ENCODE assay signal across 8 mouse cellular contexts in the genomic region with DNA sequence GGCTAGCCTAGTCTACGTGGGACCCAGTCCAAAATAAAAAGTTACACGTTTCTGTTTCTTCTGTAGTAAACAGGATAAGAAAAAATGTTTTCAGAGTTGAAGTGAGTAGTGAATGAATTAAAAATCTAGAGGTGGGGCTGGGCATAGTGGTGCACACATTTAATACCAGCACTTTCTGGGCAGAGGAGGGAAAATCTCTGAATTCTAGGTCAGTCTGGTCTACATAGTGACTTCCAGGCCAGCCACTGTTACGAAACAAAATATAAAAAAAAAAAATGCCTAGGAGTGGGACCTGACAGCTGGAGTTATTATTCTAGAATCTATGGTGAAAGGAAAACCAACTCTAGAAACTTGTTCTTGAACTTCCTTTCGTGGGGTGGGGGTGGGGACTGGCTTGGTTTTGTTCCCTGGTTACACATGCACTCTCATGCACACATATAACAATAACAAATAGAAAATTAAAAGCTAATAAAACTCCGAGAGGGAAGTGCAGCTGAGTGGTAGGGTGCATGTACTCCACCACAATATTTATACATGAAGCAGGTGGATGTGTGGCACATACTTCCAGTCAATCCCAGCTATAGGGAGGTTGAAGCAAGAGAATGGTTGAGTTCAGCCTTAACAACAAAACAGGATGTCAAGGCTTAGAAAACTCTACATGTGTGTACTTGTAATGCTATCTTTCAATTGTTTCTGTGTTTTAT. TPM values are rescaled to one million over a fixed set of nuclear protein-coding genes. Genes with fewer than 3 reads are reported as not detected.
DNase-seq lines count a peak whose midpoint lies in the region; ATAC-seq lines count a peak whose summit lies in the region.

No protein-coding gene starts in this region.

- no peaks in the 10 kb centered on the region for H3K9me3 ChIP-seq in kidney, embryonic 15.5 days (replicated peaks)
- H3K9me3 ChIP-seq in embryonic facial prominence, embryonic 11.5 days (replicated peaks; ENCODE audit: control insufficient read depth, low read length): no peaks in the 10 kb centered on the region
- H3K9me3 ChIP-seq in hindbrain, embryonic 16.5 days (ENCODE audit: control insufficient read depth, low read length): no peaks in the 10 kb centered on the region
- no peaks in the 10 kb centered on the region for H3K9me3 ChIP-seq in midbrain, embryonic 14.5 days (ENCODE audit: control insufficient read depth, low read length)

- intact Hi-C loops in left cerebral cortex, postnatal 4 days (cut with DNase I): no loop called here

- H3K27ac ChIP-seq in kidney, embryonic 15.5 days: 0 out of 2 replicates have a peak overlapping the region, but pooled peaks have one; percentile 87
- H3K27ac ChIP-seq in embryonic facial prominence, embryonic 11.5 days (replicated peaks; ENCODE audit: low read depth, low read length): no peak overlapping the region
- H3K27ac ChIP-seq in hindbrain, embryonic 16.5 days (ENCODE audit: low read depth, low read length): 0 out of 2 replicates have a peak overlapping the region, but pooled peaks have one; percentile 35
- 0 out of 2 replicates have a peak overlapping the region, but pooled peaks have one; percentile 74 for H3K27ac ChIP-seq in midbrain, embryonic 14.5 days (replicated peaks; ENCODE audit: low read depth, low read length)

- H3K4me2 ChIP-seq in kidney, embryonic 15.5 days: peak overlapping the region; percentile 76
- H3K4me2 ChIP-seq in embryonic facial prominence, embryonic 11.5 days (ENCODE audit: low read depth, low read length): peak overlapping the region; percentile 78
- H3K4me2 ChIP-seq in hindbrain, embryonic 16.5 days (ENCODE audit: low read length): peak overlapping the region; percentile 68
- peak overlapping the region; percentile 84 for H3K4me2 ChIP-seq in midbrain, embryonic 14.5 days (ENCODE audit: low read length)

- peaks cover 21% of the 10 kb centered on the region for H3K36me3 ChIP-seq in kidney, embryonic 15.5 days
- H3K36me3 ChIP-seq in embryonic facial prominence, embryonic 11.5 days (replicated peaks; ENCODE audit: control insufficient read depth, insufficient read depth, low read depth, low read length): no peaks in the 10 kb centered on the region; the same call in 1 of the 2 replicates
- no peaks in the 10 kb centered on the region; the same call in 1 of the 2 replicates for H3K36me3 ChIP-seq in hindbrain, embryonic 16.5 days (ENCODE audit: control insufficient read depth, insufficient read depth, low read length)
- peaks cover 4% of the 10 kb centered on the region; the same call in 1 of the 2 replicates for H3K36me3 ChIP-seq in midbrain, embryonic 14.5 days (ENCODE audit: control insufficient read depth, insufficient read depth, low read length)

- WGBS in kidney, embryonic 15.5 days: 52% methylated on average over 5 of the region's 5 CpGs
- WGBS in embryonic facial prominence, embryonic 11.5 days: 50% methylated on average over 5 of the region's 5 CpGs
- 55% methylated on average over 5 of the region's 5 CpGs for WGBS in hindbrain, embryonic 16.5 days
- 56% methylated on average over 5 of the region's 5 CpGs for WGBS in midbrain, embryonic 14.5 days

- no peak overlapping the region for H3K9ac ChIP-seq in kidney, embryonic 15.5 days
- no peak overlapping the region; the same call in 1 of the 2 replicates for H3K9ac ChIP-seq in embryonic facial prominence, embryonic 11.5 days (replicated peaks; ENCODE audit: low read length)
- peak overlapping the region; percentile 94 for H3K9ac ChIP-seq in hindbrain, embryonic 16.5 days (ENCODE audit: low read depth, low read length)
- H3K9ac ChIP-seq in midbrain, embryonic 14.5 days (replicated peaks; ENCODE audit: low read length): peak overlapping the region; percentile 82; the same call in 1 of the 2 replicates

- H3K27me3 ChIP-seq in kidney, embryonic 15.5 days: no peaks in the 10 kb centered on the region
- H3K27me3 ChIP-seq in embryonic facial prominence, embryonic 11.5 days (ENCODE audit: control insufficient read depth, insufficient read depth, low read length): no peaks in the 10 kb centered on the region
- no peaks in the 10 kb centered on the region for H3K27me3 ChIP-seq in hindbrain, embryonic 16.5 days (replicated peaks; ENCODE audit: control insufficient read depth, insufficient read depth, low read length)
- H3K27me3 ChIP-seq in midbrain, embryonic 14.5 days (ENCODE audit: control insufficient read depth, insufficient read depth, low read length): no peaks in the 10 kb centered on the region

- peak overlapping the region; percentile 86 for H3K4me3 ChIP-seq in kidney, embryonic 15.5 days (replicated peaks)
- H3K4me3 ChIP-seq in embryonic facial prominence, embryonic 11.5 days (ENCODE audit: low read depth, low read length): peak overlapping the region; percentile 93; the same call in 1 of the 2 replicates
- H3K4me3 ChIP-seq in hindbrain, embryonic 16.5 days (ENCODE audit: low read length): peak overlapping the region; percentile 88
- H3K4me3 ChIP-seq in midbrain, embryonic 14.5 days (replicated peaks; ENCODE audit: low read depth, low read length): peak overlapping the region; percentile 88

- H3K4me1 ChIP-seq in kidney, embryonic 15.5 days: peaks cover 27% of the 10 kb centered on the region
- peaks cover 2% of the 10 kb centered on the region; the same call in 1 of the 2 replicates for H3K4me1 ChIP-seq in embryonic facial prominence, embryonic 11.5 days (ENCODE audit: control insufficient read depth, insufficient read depth, low read length)
- H3K4me1 ChIP-seq in hindbrain, embryonic 16.5 days (ENCODE audit: control insufficient read depth, insufficient read depth, low read depth, low read length): peaks cover 8% of the 10 kb centered on the region
- H3K4me1 ChIP-seq in midbrain, embryonic 14.5 days (ENCODE audit: control insufficient read depth, insufficient read depth, low read length): peaks cover 8% of the 10 kb centered on the region

- DNase-seq in kidney, adult 8-10 months: no peak
- DNase-seq in embryonic facial prominence, embryonic 11.5 days (ENCODE audit: low spot score): no peak
- no peak for DNase-seq in midbrain, embryonic 14.5 days
- DNase-seq in adrenal gland, postnatal 14 days: no peak
- no peak for DNase-seq in cerebellum, adult 9-11 months
- DNase-seq in left cerebral cortex, postnatal 4 days: no peak

- no peak; the same call in 1 of the 2 replicates for ATAC-seq in kidney, embryonic 15.5 days (replicated peaks; ENCODE audit: low FRiP score)
- peak; percentile 54; the same call in 1 of the 2 replicates for ATAC-seq in embryonic facial prominence, embryonic 11.5 days (replicated peaks; ENCODE audit: insufficient number of reproducible peaks, low FRiP score, low TSS enrichment, low read depth)
- ATAC-seq in hindbrain, embryonic 16.5 days: no peak
- ATAC-seq in midbrain, embryonic 14.5 days (ENCODE audit: low FRiP score, low TSS enrichment): no peak

RNA-seq across cellular contexts. Expression of a gene that starts 0.6 kb away (rescaled TPM):
- polyA plus RNA-seq in kidney, embryonic 15.5 days (2015; fragmentation: Nextera tagmentation; extraction: Ambion mirVana): 18.8 and 19.7 TPM in 2 replicates
- 32.1 and 33.1 TPM in 2 replicates for polyA plus RNA-seq in embryonic facial prominence, embryonic 11.5 days (2014; fragmentation: Nextera tagmentation; extraction: Ambion mirVana)
- 7.4 and 10.3 TPM in 2 replicates for polyA plus RNA-seq in hindbrain, embryonic 16.5 days (2015; fragmentation: Nextera tagmentation; extraction: Ambion mirVana)
- 9.2 and 14.8 TPM in 2 replicates for polyA plus RNA-seq in midbrain, embryonic 14.5 days (2014; fragmentation: Nextera tagmentation; extraction: Ambion mirVana)
- 22.5 and 24.4 TPM in 2 replicates for total RNA-seq in adrenal gland, postnatal 14 days (2021)
- 10 to 100 TPM; 10.9 TPM for total RNA-seq in left cerebral cortex, postnatal 4 days (2021)

RNA-seq across cellular contexts. Expression of a gene that starts 22.2 kb away (rescaled TPM):
- polyA plus RNA-seq in kidney, embryonic 15.5 days (2015; fragmentation: Nextera tagmentation; extraction: Ambion mirVana): 189 and 200 TPM in 2 replicates
- polyA plus RNA-seq in embryonic facial prominence, embryonic 11.5 days (2014; fragmentation: Nextera tagmentation; extraction: Ambion mirVana): 152 and 161 TPM in 2 replicates
- polyA plus RNA-seq in hindbrain, embryonic 16.5 days (2015; fragmentation: Nextera tagmentation; extraction: Ambion mirVana): 148 TPM in 2 replicates
- polyA plus RNA-seq in midbrain, embryonic 14.5 days (2014; fragmentation: Nextera tagmentation; extraction: Ambion mirVana): 130 and 138 TPM in 2 replicates
- 124 and 125 TPM in 2 replicates for total RNA-seq in adrenal gland, postnatal 14 days (2021)
- total RNA-seq in left cerebral cortex, postnatal 4 days (2021): 100 to 1,000 TPM in 1 of 2 experiments, 10 to 100 TPM in 1; 91.7 to 110 TPM

RNA-seq across cellular contexts. Expression of a gene that starts 26.9 kb away (rescaled TPM):
- not detected in 2 replicates for polyA plus RNA-seq in kidney, embryonic 15.5 days (2015; fragmentation: Nextera tagmentation; extraction: Ambion mirVana)
- polyA plus RNA-seq in embryonic facial prominence, embryonic 11.5 days (2014; fragmentation: Nextera tagmentation; extraction: Ambion mirVana): 0.36 TPM in 1 of 2 replicates, not detected in the other
- not detected in 2 replicates for polyA plus RNA-seq in hindbrain, embryonic 16.5 days (2015; fragmentation: Nextera tagmentation; extraction: Ambion mirVana)
- polyA plus RNA-seq in midbrain, embryonic 14.5 days (2014; fragmentation: Nextera tagmentation; extraction: Ambion mirVana): not detected in 2 replicates
- total RNA-seq in adrenal gland, postnatal 14 days (2021): not detected in 2 replicates
- total RNA-seq in left cerebral cortex, postnatal 4 days (2021): not detected

Comparison
In these comparisons a context has a peak if more than half of its experiments do, and no peak if none do; other contexts are left out.
1. H3K9ac ChIP-seq: peak in hindbrain, embryonic 16.5 days (single experiment) and midbrain, embryonic 14.5 days (single experiment); none in kidney, embryonic 15.5 days (single experiment) and embryonic facial prominence, embryonic 11.5 days (single experiment).
2. Peak in every context shown above with its lines, with median percentiles within 50 percentile points of each other: H3K4me2 ChIP-seq and H3K4me3 ChIP-seq.